Comparison of ENCODE assay signal across 8 mouse cellular contexts in the genomic region with DNA sequence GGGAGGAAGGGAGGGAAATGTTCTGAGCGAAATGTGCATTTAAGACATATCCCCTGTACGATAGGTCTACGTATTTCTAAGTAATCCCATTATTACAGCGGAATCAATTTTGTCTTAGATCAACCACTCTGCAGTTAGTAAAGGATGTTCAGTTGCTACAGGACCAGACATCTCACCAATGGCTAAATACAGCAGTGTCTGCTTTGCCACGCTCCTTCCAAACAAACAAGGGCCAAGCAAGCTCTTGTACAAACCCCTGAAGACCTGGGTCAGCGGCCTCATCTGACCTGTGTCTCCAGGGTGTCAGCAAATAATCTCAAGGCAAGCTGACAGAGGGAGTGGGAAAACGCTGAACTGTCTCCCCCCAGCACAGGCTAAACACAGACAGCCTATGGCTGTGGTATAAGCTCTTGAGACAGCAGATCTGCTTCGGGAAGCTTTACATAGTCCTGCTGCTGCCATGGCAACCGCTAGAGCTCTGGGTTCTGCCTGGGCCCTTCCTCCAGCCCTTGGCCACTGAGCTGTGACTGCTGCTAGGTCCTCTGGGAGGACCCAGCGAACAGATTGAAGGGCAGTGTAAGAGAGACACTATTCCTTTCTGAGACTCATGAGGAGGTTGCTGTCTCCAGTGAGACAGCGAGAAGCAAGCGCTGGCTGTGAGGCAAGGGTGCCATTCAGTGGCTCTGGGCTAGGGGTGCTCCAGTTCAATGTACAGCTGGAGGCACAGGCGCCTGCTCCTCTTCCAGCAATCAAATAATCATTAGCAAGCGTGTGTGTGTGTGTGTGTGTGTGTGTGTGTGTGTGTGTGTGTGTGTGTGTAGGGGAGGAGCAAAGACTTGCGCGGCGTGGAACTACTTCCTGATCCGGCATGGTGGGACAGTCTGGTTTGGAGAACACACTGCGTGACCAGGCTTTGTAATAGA. TPM values are rescaled to one million over a fixed set of nuclear protein-coding genes. Genes with fewer than 3 reads are reported as not detected.
DNase-seq lines count a peak whose midpoint lies in the region; ATAC-seq and TF ChIP-seq lines count a peak whose summit lies in the region.

No protein-coding gene starts in this region.

- TF ChIP-seq CTCF in liver, postnatal 0 days (IDR thresholded peaks at IDR 0.05; ENCODE audit: low read depth) = no peak

- peaks cover 7% of the 10 kb centered on the region for H3K4me1 ChIP-seq in heart, embryonic 15.5 days (replicated peaks)
- H3K4me1 ChIP-seq in liver, postnatal 0 days (ENCODE audit: insufficient read depth) = 0 out of 2 replicates have a peak, but pooled peaks cover 3% of the 10 kb centered on the region

- no peak overlapping the region for H3K27ac ChIP-seq in heart, embryonic 15.5 days
- H3K27ac ChIP-seq in liver, postnatal 0 days (ENCODE audit: low read depth) = no peak overlapping the region

- H3K4me2 ChIP-seq in heart, embryonic 15.5 days = peak overlapping the region; percentile 19
- H3K4me2 ChIP-seq in liver, postnatal 0 days (ENCODE audit: low read depth, low read length) = no peak overlapping the region

- H3K27me3 ChIP-seq in heart, embryonic 15.5 days = no peaks in the 10 kb centered on the region
- no peaks in the 10 kb centered on the region for H3K27me3 ChIP-seq in liver, postnatal 0 days (ENCODE audit: insufficient read depth, low read length)

- ATAC-seq in heart, embryonic 15.5 days (replicated peaks; ENCODE audit: insufficient number of reproducible peaks, insufficient read depth, low FRiP score, low read depth) = peak; percentile 80
- no peak for ATAC-seq in liver, postnatal 0 days
- no peak for ATAC-seq in granulocyte monocyte progenitor cell, adult 5-6 weeks (replicated peaks; ENCODE audit: poor library complexity, severe bottlenecking)

- no peak for TF ChIP-seq EP300 in liver, postnatal 0 days (IDR thresholded peaks at IDR 0.05; ENCODE audit: low read depth)

- DNase-seq in gastrocnemius, postnatal 14 days = peak; percentile 13
- no peak for DNase-seq in gastrocnemius, adult 18-20 months (ENCODE audit: low spot score)
- peak; percentile 59 for DNase-seq in embryo, embryonic 11.5 days (ENCODE audit: low read depth, low spot score)
- peak; percentile 67 for DNase-seq in kidney, postnatal 14 days
- peak; percentile 18 for DNase-seq in liver, postnatal 0 days
- DNase-seq in retina, postnatal 7 days (ENCODE audit: low read depth, low spot score) = peak; percentile 90

- 46% methylated on average over 19 of the region's 19 CpGs for WGBS in heart, embryonic 15.5 days
- 49% methylated on average over 19 of the region's 19 CpGs for WGBS in liver, postnatal 0 days (ENCODE audit: insufficient replicate concordance)

- H3K4me3 ChIP-seq in heart, embryonic 15.5 days = no peak overlapping the region
- H3K4me3 ChIP-seq in liver, postnatal 0 days (ENCODE audit: low read depth, low read length) = no peak overlapping the region

- no peaks in the 10 kb centered on the region for H3K36me3 ChIP-seq in heart, embryonic 15.5 days
- H3K36me3 ChIP-seq in liver, postnatal 0 days (replicated peaks; ENCODE audit: insufficient read depth, low read length) = no peaks in the 10 kb centered on the region

- intact Hi-C loops in gastrocnemius, postnatal 14 days (cut with DNase I; ENCODE audit: low total_unique reads) = no loop called here

- H3K9me3 ChIP-seq in heart, embryonic 15.5 days (replicated peaks) = no peaks in the 10 kb centered on the region
- H3K9me3 ChIP-seq in liver, postnatal 0 days (ENCODE audit: low read length) = no peaks in the 10 kb centered on the region

- no peak overlapping the region for H3K9ac ChIP-seq in heart, embryonic 15.5 days
- no peak overlapping the region for H3K9ac ChIP-seq in liver, postnatal 0 days (replicated peaks)

RNA-seq across cellular contexts. Expression of a gene that starts 20.2 kb away (rescaled TPM):
- total RNA-seq in gastrocnemius, postnatal 14 days (2021) = under 1 TPM; 0.18 to 0.21 TPM
- total RNA-seq in gastrocnemius, adult 18-20 months (2021) = under 1 TPM; 0.05 to 0.09 TPM
- polyA plus RNA-seq in heart, embryonic 15.5 days (2015; fragmentation: Nextera tagmentation; extraction: Ambion mirVana) = 0.25 and 0.41 TPM in 2 replicates
- 0.02 TPM in 1 of 2 replicates, not detected in the other for polyA plus RNA-seq in liver, postnatal 0 days (2015; fragmentation: Nextera tagmentation; extraction: Ambion mirVana)
- total RNA-seq in granulocyte monocyte progenitor cell, adult 5-6 weeks (2014; fragmentation: Nextera tagmentation) = 0.37 and 0.47 TPM in 2 replicates
- 0.13 TPM in 1 of 2 replicates, not detected in the other for total RNA-seq in granulocyte monocyte progenitor cell, adult 5-6 weeks (2017)
